In genomic region chr11:63957207-63957606, GRCm38 (mm10) we compare ENCODE assay signal across 9 mouse cellular contexts. TPM values are rescaled to one million over a fixed set of nuclear protein-coding genes. Genes with fewer than 3 reads are reported as not detected.
DNase-seq lines count a peak whose midpoint lies in the region; ATAC-seq and TF ChIP-seq lines count a peak whose summit lies in the region.
"Had no signal": no experiment of that assay in that cellular context is flagged by ENCODE, and none has a peak within 500 bp of the region (broad histone marks: within the 10 kb centered on the region; RNA-seq: fewer than 3 reads in every experiment).

No protein-coding gene starts in this region.

- WGBS in heart, embryonic 10.5 days: 17% methylated on average over 4 of the region's 4 CpGs
- 29% methylated on average over 4 of the region's 4 CpGs for WGBS in heart, embryonic 11.5 days (ENCODE audit: insufficient replicate concordance)
- 52% methylated on average over 4 of the region's 4 CpGs for WGBS in embryonic facial prominence, embryonic 14.5 days
- 38% methylated on average over 4 of the region's 4 CpGs for WGBS in lung, postnatal 0 days
- WGBS in midbrain, embryonic 16.5 days: 33% methylated on average over 4 of the region's 4 CpGs

- H3K27ac ChIP-seq in heart, embryonic 10.5 days: 0 out of 2 replicates have a peak overlapping the region, but pooled peaks have one; percentile 36
- H3K27ac ChIP-seq in heart, embryonic 11.5 days (ENCODE audit: low read depth, low read length): no peak overlapping the region
- H3K27ac ChIP-seq in embryonic facial prominence, embryonic 14.5 days (replicated peaks; ENCODE audit: low read depth, low read length): no peak overlapping the region
- no peak overlapping the region for H3K27ac ChIP-seq in lung, postnatal 0 days (ENCODE audit: low read length)
- H3K27ac ChIP-seq in midbrain, embryonic 16.5 days (ENCODE audit: low read length): no peak overlapping the region
- H3K27ac ChIP-seq: limb, embryonic 12.5 days had no signal

- DNase-seq in heart, embryonic 10.5 days (ENCODE audit: low spot score): no peak
- peak; percentile 90 for DNase-seq in ES-CJ7 (ENCODE audit: low read depth, low spot score)
- DNase-seq in embryonic facial prominence, embryonic 14.5 days (ENCODE audit: low spot score): peak; percentile 62
- peak; percentile 74 for DNase-seq in lung, postnatal 0 days (ENCODE audit: low spot score)
- peak; percentile 78 for DNase-seq in yolk sac, embryonic 10.5 days (ENCODE audit: low spot score)
- DNase-seq in frontal cortex, postnatal 10 days (ENCODE audit: low spot score in 2 of 2): no peak

- no peak overlapping the region for H3K4me2 ChIP-seq in heart, embryonic 11.5 days
- H3K4me2 ChIP-seq in embryonic facial prominence, embryonic 14.5 days (ENCODE audit: low read depth, low read length): no peak overlapping the region
- no peak overlapping the region for H3K4me2 ChIP-seq in lung, postnatal 0 days (replicated peaks; ENCODE audit: low read depth, low read length)
- H3K4me2 ChIP-seq in midbrain, embryonic 16.5 days (ENCODE audit: low read length): no peak overlapping the region
- H3K4me2 ChIP-seq: limb, embryonic 12.5 days had no signal

- no peaks in the 10 kb centered on the region for H3K36me3 ChIP-seq in heart, embryonic 10.5 days
- H3K36me3 ChIP-seq in heart, embryonic 11.5 days (ENCODE audit: control insufficient read depth, insufficient read depth, low read length): no peaks in the 10 kb centered on the region
- no peaks in the 10 kb centered on the region for H3K36me3 ChIP-seq in embryonic facial prominence, embryonic 14.5 days (ENCODE audit: control insufficient read depth, insufficient read depth, low read length)
- H3K36me3 ChIP-seq in lung, postnatal 0 days (ENCODE audit: insufficient read depth, low read length): no peaks in the 10 kb centered on the region
- no peaks in the 10 kb centered on the region for H3K36me3 ChIP-seq in midbrain, embryonic 16.5 days (ENCODE audit: control insufficient read depth, insufficient read depth, low read length)
- H3K36me3 ChIP-seq: limb, embryonic 12.5 days had no signal

- TF ChIP-seq EP300 in lung, postnatal 0 days (IDR thresholded peaks at IDR 0.05): no peak

- peaks cover 33% of the 10 kb centered on the region for H3K27me3 ChIP-seq in heart, embryonic 10.5 days (ENCODE audit: insufficient read depth, poor library complexity, severe bottlenecking)
- H3K27me3 ChIP-seq in heart, embryonic 11.5 days (ENCODE audit: control insufficient read depth, insufficient read depth, low read length): no peaks in the 10 kb centered on the region
- no peaks in the 10 kb centered on the region for H3K27me3 ChIP-seq in embryonic facial prominence, embryonic 14.5 days (replicated peaks; ENCODE audit: control insufficient read depth, insufficient read depth, low read length)
- no peaks in the 10 kb centered on the region for H3K27me3 ChIP-seq in lung, postnatal 0 days (replicated peaks; ENCODE audit: insufficient read depth, low read length)
- H3K27me3 ChIP-seq in midbrain, embryonic 16.5 days (ENCODE audit: control insufficient read depth, insufficient read depth, low read depth, low read length): no peaks in the 10 kb centered on the region

- peaks cover 27% of the 10 kb centered on the region for H3K4me1 ChIP-seq in heart, embryonic 10.5 days
- H3K4me1 ChIP-seq in heart, embryonic 11.5 days (ENCODE audit: control insufficient read depth, insufficient read depth, low read length): peaks cover 3% of the 10 kb centered on the region; the same call in 1 of the 2 replicates
- H3K4me1 ChIP-seq in embryonic facial prominence, embryonic 14.5 days (ENCODE audit: control insufficient read depth, insufficient read depth, low read length): peaks cover 5% of the 10 kb centered on the region
- H3K4me1 ChIP-seq in lung, postnatal 0 days (ENCODE audit: insufficient read depth, low read depth, low read length): no peaks in the 10 kb centered on the region; the same call in 1 of the 2 replicates
- peaks cover 10% of the 10 kb centered on the region; the same call in 1 of the 2 replicates for H3K4me1 ChIP-seq in midbrain, embryonic 16.5 days (ENCODE audit: control insufficient read depth, insufficient read depth, low read length)

- ATAC-seq in heart, embryonic 11.5 days (replicated peaks; ENCODE audit: insufficient number of reproducible peaks, low FRiP score, low TSS enrichment): no peak
- no peak for ATAC-seq in embryonic facial prominence, embryonic 14.5 days (ENCODE audit: low read depth)
- peak; percentile 68 for ATAC-seq in lung, postnatal 0 days
- no peak for ATAC-seq in midbrain, embryonic 16.5 days

- H3K4me3 ChIP-seq in heart, embryonic 10.5 days: no peak overlapping the region
- no peak overlapping the region for H3K4me3 ChIP-seq in heart, embryonic 11.5 days (ENCODE audit: low read depth, low read length)
- H3K4me3 ChIP-seq in embryonic facial prominence, embryonic 14.5 days (ENCODE audit: low read depth, low read length): no peak overlapping the region
- no peak overlapping the region for H3K4me3 ChIP-seq in lung, postnatal 0 days (ENCODE audit: low read depth, low read length)
- H3K4me3 ChIP-seq in midbrain, embryonic 16.5 days (ENCODE audit: low read depth, low read length): no peak overlapping the region
- H3K4me3 ChIP-seq: limb, embryonic 12.5 days had no signal

- H3K9me3 ChIP-seq in heart, embryonic 10.5 days: no peaks in the 10 kb centered on the region
- no peaks in the 10 kb centered on the region for H3K9me3 ChIP-seq in heart, embryonic 11.5 days (replicated peaks; ENCODE audit: control insufficient read depth, low read length)
- no peaks in the 10 kb centered on the region for H3K9me3 ChIP-seq in embryonic facial prominence, embryonic 14.5 days (ENCODE audit: control insufficient read depth, low read length)
- no peaks in the 10 kb centered on the region for H3K9me3 ChIP-seq in lung, postnatal 0 days (ENCODE audit: low read length)
- no peaks in the 10 kb centered on the region for H3K9me3 ChIP-seq in midbrain, embryonic 16.5 days (replicated peaks; ENCODE audit: control insufficient read depth, low read length, poor library complexity, severe bottlenecking)
- H3K9me3 ChIP-seq: limb, embryonic 12.5 days had no signal

- peak; percentile 72 for TF ChIP-seq CTCF in lung, postnatal 0 days (IDR thresholded peaks at IDR 0.05)

- no peak overlapping the region for H3K9ac ChIP-seq in heart, embryonic 11.5 days (ENCODE audit: low read depth, low read length)
- no peak overlapping the region; the same call in 1 of the 2 replicates for H3K9ac ChIP-seq in embryonic facial prominence, embryonic 14.5 days (ENCODE audit: low read depth, low read length)
- no peak overlapping the region for H3K9ac ChIP-seq in lung, postnatal 0 days (replicated peaks; ENCODE audit: low read depth)
- no peak overlapping the region for H3K9ac ChIP-seq in midbrain, embryonic 16.5 days (ENCODE audit: low read depth, low read length)
- H3K9ac ChIP-seq: limb, embryonic 12.5 days had no signal

RNA-seq across cellular contexts. Expression of gene Hs3st3b1, which starts 35.1 kb away (rescaled TPM):
- 5.9 and 23.9 TPM in 2 replicates for polyA plus RNA-seq in heart, embryonic 10.5 days (2016; fragmentation: Nextera tagmentation; extraction: Ambion mirVana)
- polyA plus RNA-seq in heart, embryonic 11.5 days (2014; fragmentation: Nextera tagmentation; extraction: Ambion mirVana): 4.2 and 5.3 TPM in 2 replicates
- 10.9 and 12.1 TPM in 2 replicates for polyA plus RNA-seq in embryonic facial prominence, embryonic 14.5 days (2014; fragmentation: Nextera tagmentation; extraction: Ambion mirVana)
- 0.63 and 0.76 TPM in 2 replicates for polyA plus RNA-seq in lung, postnatal 0 days (2015; fragmentation: Nextera tagmentation; extraction: Ambion mirVana)
- 9.4 and 15.4 TPM in 2 replicates for polyA plus RNA-seq in midbrain, embryonic 16.5 days (2015; fragmentation: Nextera tagmentation; extraction: Ambion mirVana)

Comparison
In these comparisons a context has a peak if more than half of its experiments do, and no peak if none do; other contexts are left out.
1. DNase-seq: peak in ES-CJ7 (single experiment), embryonic facial prominence, embryonic 14.5 days (single experiment), lung, postnatal 0 days (single experiment) and yolk sac, embryonic 10.5 days (single experiment); none in heart, embryonic 10.5 days (single experiment) and frontal cortex, postnatal 10 days (0 of 2).